Mouse (Mus musculus) kidney, postnatal 36 days (tissue): ENCODE results near the gene Trpm5.
A peak's percentile ranks its signal among the peaks of the same experiment; 100 is the strongest.

Source experiments
- DNase-seq, 2 experiments: peaks; one replicate each; pipeline ENCODE4 v3.0.0; 2021 to 2022; ENCODE audit warnings: mixed read lengths in 2 of 2

Gene Trpm5

GRCm38 (mm10) chr7:143094592-143095553 lies at the start of gene Trpm5:
TSS of gene Trpm5 (minus strand) at chr7:143094642.
- peak; percentile 44 to 81 for DNase-seq

- no peak for DNase-seq
These were observed 48.2 kb upstream of the Trpm5 start for GRCm38 (mm10) chr7:143142680-143143079.

- no peak for DNase-seq
These were observed 45.5 kb upstream of the Trpm5 start for GRCm38 (mm10) chr7:143139932-143140331.

- DNase-seq: peak; percentile 51 to 85
These were observed 44.3 kb upstream of the Trpm5 start for GRCm38 (mm10) chr7:143138789-143139188.

GRCm38 (mm10) chr7:143136561-143136960 lies 42.1 kb upstream of the Trpm5 start:
- DNase-seq: peak; percentile 12 to 34

GRCm38 (mm10) chr7:143136125-143136524 lies 41.7 kb upstream of the Trpm5 start:
- DNase-seq: no peak

GRCm38 (mm10) chr7:143132815-143133214 lies 38.4 kb upstream of the Trpm5 start:
- no peak for DNase-seq

GRCm38 (mm10) chr7:143124902-143125301 lies 30.5 kb upstream of the Trpm5 start:
- DNase-seq: no peak

GRCm38 (mm10) chr7:143123876-143124669 lies 29.6 kb upstream of the Trpm5 start:
- peak; percentile 70 to 75 for DNase-seq

- DNase-seq: peak in 1 of 2 experiments; percentile 33
These were observed 27.7 kb upstream of the Trpm5 start for GRCm38 (mm10) chr7:143122191-143122590.

- no peak for DNase-seq
These were observed 25.4 kb upstream of the Trpm5 start for GRCm38 (mm10) chr7:143119826-143120225.

GRCm38 (mm10) chr7:143119407-143119806 lies 25.0 kb upstream of the Trpm5 start:
- DNase-seq: peak; percentile 39 to 45

- DNase-seq: no peak
These were observed 22.1 kb upstream of the Trpm5 start for GRCm38 (mm10) chr7:143116521-143116920.

GRCm38 (mm10) chr7:143114773-143115172 lies 20.3 kb upstream of the Trpm5 start:
- no peak for DNase-seq

GRCm38 (mm10) chr7:143112395-143112794 lies 18.0 kb upstream of the Trpm5 start:
- DNase-seq: no peak

GRCm38 (mm10) chr7:143111719-143112118 lies 17.3 kb upstream of the Trpm5 start:
- DNase-seq: no peak

GRCm38 (mm10) chr7:143110803-143111202 lies 16.4 kb upstream of the Trpm5 start:
- DNase-seq: no peak

- no peak for DNase-seq
These were observed 15.3 kb upstream of the Trpm5 start for GRCm38 (mm10) chr7:143109696-143110095.

- DNase-seq: no peak
These were observed 14.7 kb upstream of the Trpm5 start for GRCm38 (mm10) chr7:143108996-143109660.

- DNase-seq: peak; percentile 74 to 82
These were observed 13.8 kb upstream of the Trpm5 start for GRCm38 (mm10) chr7:143108200-143108599.

GRCm38 (mm10) chr7:143106672-143107465 lies 12.4 kb upstream of the Trpm5 start:
- DNase-seq: peak; percentile 79 to 87

- no peak for DNase-seq
These were observed 11.6 kb upstream of the Trpm5 start, which contains the start of gene Kcnq1 for GRCm38 (mm10) chr7:143106062-143106461. TSS of gene Kcnq1 (plus strand) at chr7:143106362.
